In the genomic region with DNA sequence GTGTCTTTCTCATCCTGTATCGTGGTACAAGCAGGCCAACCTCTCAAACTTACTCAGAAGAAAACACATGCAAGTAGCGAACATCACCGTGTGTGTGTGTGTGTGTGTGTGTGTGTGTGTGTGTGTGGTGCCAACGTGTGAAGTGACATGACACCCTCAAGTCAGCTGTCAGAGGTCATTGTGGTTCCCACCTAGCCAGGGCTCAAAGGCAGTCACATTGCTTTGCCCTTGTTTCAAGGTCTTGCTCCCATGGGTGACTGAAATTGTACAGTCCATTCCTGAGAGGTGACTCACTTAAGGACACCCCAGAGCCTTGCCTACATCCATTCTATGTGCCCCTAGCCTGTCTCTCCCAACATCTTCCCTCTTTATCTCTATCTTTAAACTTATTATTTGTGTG, we compare ENCODE assay signal across 15 mouse cellular contexts.
"Had no signal": no experiment of that assay in that cellular context is flagged by ENCODE, and none has a peak within 500 bp of the region (broad histone marks: within the 10 kb centered on the region; RNA-seq: fewer than 3 reads in every experiment).

No protein-coding gene starts in this region.

- H3K27ac ChIP-seq: limb, embryonic 15.5 days; liver, embryonic 12.5 days; lung, embryonic 15.5 days; macrophage; midbrain, embryonic 13.5 days; neural tube, embryonic 13.5 days; stomach, embryonic 15.5 days had no signal

- H3K4me1 ChIP-seq: liver, embryonic 12.5 days had no signal

- H3K27me3 ChIP-seq: limb, embryonic 15.5 days; liver, embryonic 12.5 days; midbrain, embryonic 13.5 days; stomach, embryonic 15.5 days had no signal

- DNase-seq: kidney, adult 18-20 months; kidney, postnatal 25 days; layer of hippocampus, adult 9-11 months; layer of hippocampus, postnatal 36 days; lung, postnatal 14 days; retina, postnatal 1 day; right cerebral cortex, postnatal 14 days; thymus, postnatal 36 days had no signal

- H3K9ac ChIP-seq: limb, embryonic 15.5 days; liver, embryonic 12.5 days; lung, embryonic 15.5 days; midbrain, embryonic 13.5 days; neural tube, embryonic 13.5 days; stomach, embryonic 15.5 days had no signal

- H3K9me3 ChIP-seq: limb, embryonic 15.5 days; liver, embryonic 12.5 days; lung, embryonic 15.5 days; midbrain, embryonic 13.5 days; stomach, embryonic 15.5 days had no signal

- H3K4me3 ChIP-seq: limb, embryonic 15.5 days; liver, embryonic 12.5 days; lung, embryonic 15.5 days; midbrain, embryonic 13.5 days; neural tube, embryonic 13.5 days; stomach, embryonic 15.5 days had no signal

- H3K4me2 ChIP-seq: limb, embryonic 15.5 days; liver, embryonic 12.5 days; lung, embryonic 15.5 days; midbrain, embryonic 13.5 days; neural tube, embryonic 13.5 days; stomach, embryonic 15.5 days had no signal

- H3K36me3 ChIP-seq: limb, embryonic 15.5 days; lung, embryonic 15.5 days; midbrain, embryonic 13.5 days; neural tube, embryonic 13.5 days; stomach, embryonic 15.5 days had no signal

- ATAC-seq: liver, embryonic 12.5 days; midbrain, embryonic 13.5 days had no signal
